Mouse (Mus musculus) bone marrow macrophage, adult 2 months (primary cell): ENCODE results near the gene Ubash3a. TPM values are rescaled to one million over a fixed set of nuclear protein-coding genes. Genes with fewer than 3 reads are reported as not detected.
A peak's percentile ranks its signal among the peaks of the same experiment; 100 is the strongest.

Source experiments
- H3K27ac ChIP-seq: 2 replicates; pipeline ENCODE4 v1.5.1; 2012; ENCODE audit warnings: low read depth, low read length; ENCODE audit not compliant: insufficient read depth
- H3K4me1 ChIP-seq: 2 replicates; pipeline ENCODE4 v1.6.1; 2012; ENCODE audit warnings: low read length; ENCODE audit not compliant: control insufficient read depth, insufficient read depth
- H3K4me3 ChIP-seq: 2 replicates; pipeline ENCODE4 v1.5.1; 2012; ENCODE audit warnings: mild to moderate bottlenecking, low read length, moderate library complexity; ENCODE audit not compliant: insufficient read depth
- CTCF ChIP-seq: IDR thresholded peaks from 2 replicates; pipeline ENCODE4 v1.5.1; 2012; ENCODE audit warnings: low read depth, mild to moderate bottlenecking, low read length, moderate library complexity
- POLR2A ChIP-seq: IDR thresholded peaks from 2 replicates; pipeline ENCODE4 v1.6.1; 2012; ENCODE audit warnings: mild to moderate bottlenecking, low read depth, low read length, borderline replicate concordance
- polyA plus RNA-seq: library from polyadenylated mRNA; stranded (reverse); fragments of >200 nt; gene quantifications from 2 replicates; pipeline ENCODE4 v1.2.4, GENCODE M21; 2012; ENCODE audit not compliant: missing spikeins, insufficient read depth, insufficient read length

Gene Ubash3a
- polyA plus RNA-seq, 1 experiment = not detected

GRCm38 (mm10) chr17:31184269-31184990 lies 23.2 kb upstream of the Ubash3a start:
- no peaks in the 10 kb centered on the region for H3K4me1 ChIP-seq
- H3K27ac ChIP-seq = no peak overlapping the region
- H3K4me3 ChIP-seq = no peak overlapping the region
- TF ChIP-seq POLR2A (no peak), CTCF (no peak)

GRCm38 (mm10) chr17:31187370-31187769 lies 20.3 kb upstream of the Ubash3a start:
- no peaks in the 10 kb centered on the region for H3K4me1 ChIP-seq
- no peak overlapping the region for H3K4me3 ChIP-seq
- TF ChIP-seq POLR2A (no peak), CTCF (peak; percentile 71)

GRCm38 (mm10) chr17:31191825-31192224 lies 15.8 kb upstream of the Ubash3a start:
- TF ChIP-seq CTCF (no peak), POLR2A (no peak)
- no peaks in the 10 kb centered on the region for H3K4me1 ChIP-seq
- H3K27ac ChIP-seq = no peak overlapping the region
- H3K4me3 ChIP-seq = no peak overlapping the region

More at GRCm38 (mm10) chr17:31187370-31187769, 20.3 kb upstream of the Ubash3a start:
- no peak overlapping the region for H3K27ac ChIP-seq

GRCm38 (mm10) chr17:31192663-31193062 lies 15.0 kb upstream of the Ubash3a start:
- TF ChIP-seq POLR2A = no peak
- no peak for TF ChIP-seq CTCF
- Histone ChIP-seq H3K27ac (no peak overlapping the region), H3K4me3 (no peak overlapping the region), H3K4me1 (no peaks in the 10 kb centered on the region)

- H3K27ac ChIP-seq = no peak overlapping the region
- TF ChIP-seq CTCF (no peak), POLR2A (no peak)
- no peak overlapping the region for H3K4me3 ChIP-seq
- H3K4me1 ChIP-seq = no peaks in the 10 kb centered on the region
These were observed 14.3 kb upstream of the Ubash3a start for GRCm38 (mm10) chr17:31193360-31193759.

- no peak for TF ChIP-seq CTCF
- no peak for TF ChIP-seq POLR2A
- Histone ChIP-seq H3K27ac (no peak overlapping the region), H3K4me1 (no peaks in the 10 kb centered on the region), H3K4me3 (no peak overlapping the region)
These were observed 12.5 kb upstream of the Ubash3a start for GRCm38 (mm10) chr17:31195207-31195606.

GRCm38 (mm10) chr17:31196283-31196682 lies 11.4 kb upstream of the Ubash3a start:
- no peak for TF ChIP-seq CTCF
- no peak for TF ChIP-seq POLR2A
- Histone ChIP-seq H3K27ac (no peak overlapping the region), H3K4me3 (no peak overlapping the region), H3K4me1 (no peaks in the 10 kb centered on the region)

- Histone ChIP-seq H3K27ac (no peak within 1 kb of the TSS), H3K4me1 (no peaks in the 10 kb centered on the region), H3K4me3 (no peak within 1 kb of the TSS)
- no peak for TF ChIP-seq POLR2A
- no peak for TF ChIP-seq CTCF
These were observed 8.8 kb upstream of the Ubash3a start, which contains the start of gene Tmprss3 for GRCm38 (mm10) chr17:31198877-31199276. TSS of gene Tmprss3 (minus strand) at chr17:31198977.

GRCm38 (mm10) chr17:31208654-31209053 lies 981 bp downstream of the Ubash3a start:
- Histone ChIP-seq H3K27ac (no peak overlapping the region), H3K4me1 (no peaks in the 10 kb centered on the region; the same call in 1 of the 2 replicates), H3K4me3 (no peak overlapping the region)
- TF ChIP-seq CTCF (no peak), POLR2A (no peak)

- Histone ChIP-seq H3K27ac (no peak overlapping the region), H3K4me1 (no peaks in the 10 kb centered on the region; the same call in 1 of the 2 replicates)
- TF ChIP-seq CTCF (no peak), POLR2A (no peak)
These were observed 1.8 kb downstream of the Ubash3a start for GRCm38 (mm10) chr17:31209376-31209930.

More at GRCm38 (mm10) chr17:31209376-31209930, 1.8 kb downstream of the Ubash3a start:
- H3K4me3 ChIP-seq = no peak overlapping the region
